Mouse (Mus musculus) heart, postnatal 0 days (tissue): ENCODE measurements at regions not wholly inside any gene's neighbourhood (a gene's known extent, or its start where the extent isn't known, plus 50 kb on each side); places are given as distances from the start of the nearest gene placed in this dataset.

Source experiments
- CTCF ChIP-seq: IDR thresholded peaks from 2 replicates; pipeline ENCODE4 v1.5.1; 2016; ENCODE audit warnings: antibody characterized with exemption, control low read depth, low read depth
- EP300 ChIP-seq: IDR thresholded peaks from 2 replicates; pipeline ENCODE4 v1.6.1; 2016; ENCODE audit warnings: antibody characterized with exemption, low read depth

GRCm38 (mm10) chr8:10821901-10822300 lies 186.4 kb downstream of the Irs2 start:
- TF ChIP-seq CTCF (no peak), EP300 (no peak)
